Mouse (Mus musculus) CH12.LX (cell line): Measurements from ENCODE around the gene Insl5. TPM values are rescaled to one million over a fixed set of nuclear protein-coding genes. Genes with fewer than 3 reads are reported as not detected.

Source experiments
- DNase-seq: peaks from one replicate; pipeline ENCODE4 v3.0.0-alpha.2; 2013; ENCODE audit errors: extremely low read depth
- H3K27ac ChIP-seq: 2 replicates; pipeline ENCODE4 v1.5.1; 2012; ENCODE audit warnings: low read depth, mild to moderate bottlenecking, control low read depth, moderate library complexity; ENCODE audit not compliant: insufficient read depth
- H3K27me3 ChIP-seq: replicated peaks from 2 replicates; pipeline ENCODE3; 2012; ENCODE audit warnings: inconsistent platforms
- H3K36me3 ChIP-seq, 2 experiments: replicated peaks in 1 of 2; 2 replicates each; pipeline versions ENCODE3 to v1.6.1; 2012; ENCODE audit warnings: inconsistent platforms in 1 of 2, low read length in 1 of 2, mild to moderate bottlenecking in 1 of 2, mixed read lengths in 1 of 2, moderate library complexity in 1 of 2; ENCODE audit not compliant: control insufficient read depth in 1 of 2, insufficient read depth in 1 of 2
- H3K4me1 ChIP-seq, 2 experiments: 2 replicates each; pipeline ENCODE4 v1.6.1; 2012; ENCODE audit warnings: inconsistent platforms in 1 of 2, moderate library complexity in 1 of 2; ENCODE audit not compliant: insufficient read depth in 2 of 2, control insufficient read depth in 1 of 2
- H3K4me2 ChIP-seq: 2 replicates; pipeline ENCODE4 v1.6.1; 2012; ENCODE audit warnings: low read depth, mild to moderate bottlenecking, control low read depth; ENCODE audit not compliant: poor library complexity, insufficient read depth, severe bottlenecking
- H3K4me3 ChIP-seq, 3 experiments: fragments of 150-350 bp in 1 of 3; sonication (generic) in 1 of 3; replicated peaks in 1 of 3; 2 replicates each; pipeline versions ENCODE3 to v1.5.1; 2011 to 2012; ENCODE audit warnings: low read depth in 2 of 3, low read length in 2 of 3, mild to moderate bottlenecking in 2 of 3, moderate library complexity in 2 of 3, control low read depth in 1 of 3, improper control_type of control experiment in 1 of 3, inconsistent platforms in 1 of 3, mixed read lengths in 1 of 3; ENCODE audit not compliant: poor library complexity in 1 of 3
- H3K79me2 ChIP-seq: replicated peaks from 2 replicates; pipeline ENCODE4 v1.6.1; 2012; ENCODE audit warnings: mild to moderate bottlenecking, moderate library complexity; ENCODE audit not compliant: control insufficient read depth, poor library complexity, insufficient read depth, severe bottlenecking; ENCODE audit errors: extremely low read depth
- H3K9ac ChIP-seq: 2 replicates; pipeline ENCODE4 v1.6.1; 2012; ENCODE audit warnings: low read depth, mild to moderate bottlenecking, control low read depth, moderate library complexity; ENCODE audit not compliant: insufficient read depth
- H3K9me3 ChIP-seq: replicated peaks from 2 replicates; pipeline ENCODE3; 2012; ENCODE audit warnings: low read length, inconsistent platforms, mixed read lengths
- ELF1 ChIP-seq: IDR thresholded peaks from 2 replicates; pipeline ENCODE4 v1.6.1; 2014; ENCODE audit warnings: low read depth, mild to moderate bottlenecking, inconsistent platforms, low read length, improper control_type of control experiment
- GABPA ChIP-seq: IDR thresholded peaks from 2 replicates; pipeline ENCODE4 v1.6.1; 2012; ENCODE audit warnings: low read depth, low read length, improper control_type of control experiment, inconsistent platforms; ENCODE audit not compliant: insufficient replicate concordance
- IRF4 ChIP-seq: IDR thresholded peaks from 2 replicates; pipeline ENCODE4 v1.6.1; 2014; ENCODE audit warnings: low read depth, mild to moderate bottlenecking, inconsistent platforms, low read length, improper control_type of control experiment
- JUN ChIP-seq: IDR thresholded peaks from 2 replicates; pipeline ENCODE4 v1.6.1; 2011; ENCODE audit warnings: low read depth, mild to moderate bottlenecking, low read length, improper control_type of control experiment, moderate library complexity; ENCODE audit not compliant: insufficient read depth
- MAZ ChIP-seq: IDR thresholded peaks from 2 replicates; pipeline ENCODE4 v1.6.1; 2012; ENCODE audit warnings: low read depth, mild to moderate bottlenecking, inconsistent platforms, low read length, improper control_type of control experiment, moderate library complexity
- MXI1 ChIP-seq: IDR thresholded peaks from 2 replicates; pipeline ENCODE4 v1.6.1; 2011; ENCODE audit warnings: mild to moderate bottlenecking, low read depth, low read length, improper control_type of control experiment
- MYC ChIP-seq: IDR thresholded peaks from 2 replicates; pipeline ENCODE4 v1.6.1; 2011; ENCODE audit warnings: low read depth, mild to moderate bottlenecking, improper control_type of control experiment, low read length
- dilution Hi-C: fragments of 300-500 bp; cut with MboI; formaldehyde crosslinking; loops from 2 replicates; pipeline ENCODE4 v1.14.3; 2020; ENCODE audit warnings: low sequenced_read_pairs; ENCODE audit not compliant: extremely low pct_unique_long_range_greater_than_20kb, extremely low pct_ligation_motif_present
- in situ Hi-C: fragments of 300-500 bp; cut with MboI; formaldehyde crosslinking; loops from 3 replicates; pipeline ENCODE4 v1.14.3; 2019; ENCODE audit warnings: low sequenced_read_pairs, low pct_ligation_motif_present, low pct_unique_long_range_greater_than_20kb, mixed read lengths
- polyA plus RNA-seq: library from polyadenylated mRNA; unstranded; fragments of >175 nt; gene quantifications from 2 replicates; pipeline ENCODE4 v1.2.1, GENCODE M21; 2012; ENCODE audit warnings: low read depth; ENCODE audit not compliant: insufficient read length
- total RNA-seq, 2 experiments: library from RNA; depleted of rRNA; stranded (reverse); fragments of 300-350 nt in 1 of 2; fragments of >200 nt in 1 of 2; gene quantifications; 2 replicates each; pipeline ENCODE4 v1.2.3; 2012 to 2014

Insl5 gene
- total and polyA plus RNA-seq, 3 experiments: not detected

- no peaks in the 10 kb centered on the region for H3K27me3 ChIP-seq
- DNase-seq: no peak
- in situ Hi-C loops: loop anchor here (25.0 kb wide), 1 partner anchor 482 kb away; no protein-coding TSS in a partner anchor
- H3K79me2 ChIP-seq: no peaks in the 10 kb centered on the region
- H3K4me1 ChIP-seq: peaks cover 0 to 19% of the 10 kb centered on the region in 2 experiments; a peak in 2 of 4 replicates
- H3K4me3 ChIP-seq: no peak overlapping the region
- no peak for TF ChIP-seq MXI1
- no peak for TF ChIP-seq JUN
- no peak for TF ChIP-seq MYC
- no peak for TF ChIP-seq GABPA
- TF ChIP-seq ELF1: no peak
- no peak for TF ChIP-seq MAZ
- TF ChIP-seq IRF4: no peak
- H3K36me3 ChIP-seq: no peaks in the 10 kb centered on the region
- no peak overlapping the region for H3K4me2 ChIP-seq
- H3K9ac ChIP-seq: no peak overlapping the region
- dilution Hi-C loops: no loop called here
- no peak overlapping the region for H3K27ac ChIP-seq
- H3K9me3 ChIP-seq: no peaks in the 10 kb centered on the region
Observed at GRCm38 (mm10) chr4:102969599-102969998, 57.0 kb downstream of the Insl5 start.

Other genes with a start within 250 kb of the Insl5 start
- gene Tctex1d1, start 48.2 kb downstream of the Insl5 start, total RNA-seq (2012; rRNA removed): not detected in 2 replicates
- gene Tctex1d1, start 48.2 kb downstream of the Insl5 start, total RNA-seq (2014; rRNA removed): not detected in 2 replicates
- gene Tctex1d1, start 48.2 kb downstream of the Insl5 start, polyA plus RNA-seq: not detected in 2 replicates
- gene Mier1, start 87.5 kb upstream of the Insl5 start, total RNA-seq (2012; rRNA removed): 34.4 and 36.2 TPM in 2 replicates
- 22.5 and 24.9 TPM in 2 replicates for gene Mier1, start 87.5 kb upstream of the Insl5 start, total RNA-seq (2014; rRNA removed)
- gene Mier1, start 87.5 kb upstream of the Insl5 start, polyA plus RNA-seq: 35.0 and 50.3 TPM in 2 replicates
- 0.71 and 1.1 TPM in 2 replicates for gene Wdr78, start 87.7 kb upstream of the Insl5 start, total RNA-seq (2012; rRNA removed)
- 0.47 and 0.63 TPM in 2 replicates for gene Wdr78, start 87.7 kb upstream of the Insl5 start, total RNA-seq (2014; rRNA removed)
- gene Wdr78, start 87.7 kb upstream of the Insl5 start, polyA plus RNA-seq: 0.29 and 0.60 TPM in 2 replicates
- 6.0 and 8.7 TPM in 2 replicates for gene Slc35d1, start 188.3 kb upstream of the Insl5 start, total RNA-seq (2012; rRNA removed)
- 7.0 and 8.7 TPM in 2 replicates for gene Slc35d1, start 188.3 kb upstream of the Insl5 start, total RNA-seq (2014; rRNA removed)
- 11.5 and 11.7 TPM in 2 replicates for gene Slc35d1, start 188.3 kb upstream of the Insl5 start, polyA plus RNA-seq